Mouse (Mus musculus) ES-Bruce4 (cell line): ENCODE data around the gene Cage1.

Experiments
- CTCF ChIP-seq: IDR thresholded peaks from one replicate; pipeline ENCODE4 v1.8.1; 2011; ENCODE audit warnings: low read depth, low read length
- EP300 ChIP-seq: IDR thresholded peaks from 2 replicates; pipeline ENCODE4 v1.6.1; 2011; ENCODE audit warnings: low read depth, low read length; ENCODE audit not compliant: insufficient read depth

DNA sequence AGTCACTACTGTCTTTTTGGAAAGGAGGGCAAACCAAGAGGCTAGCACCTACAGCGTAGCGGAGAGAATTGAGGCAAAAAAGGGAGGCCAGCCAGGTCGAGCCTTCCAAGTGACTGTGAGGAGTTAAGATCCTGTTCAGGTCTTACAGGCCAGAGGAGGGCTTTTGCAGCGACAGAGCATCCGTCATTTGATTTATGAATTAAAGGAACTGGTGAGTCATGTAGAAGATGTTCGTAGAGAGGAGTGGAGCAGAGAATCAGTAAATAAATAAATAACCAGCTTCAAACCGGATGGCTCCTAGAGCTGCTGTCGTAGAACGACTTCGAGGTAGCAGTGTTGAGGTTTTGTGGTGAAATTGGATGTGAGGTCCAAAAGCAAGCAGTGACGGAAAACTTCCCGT is 942 bp upstream of the Cage1 start:
- TF ChIP-seq CTCF (no peak), EP300 (no peak)
